Mouse (Mus musculus): ENCODE data around the gene Orai3.

GRCm38 (mm10) chr7:127745251-127745651 lies 24.4 kb upstream of the Orai3 start:
- no peak for TF ChIP-seq CTCF (IDR thresholded peaks at IDR 0.05; ENCODE audit: low read depth, low read length)
- no peak for TF ChIP-seq POLR2A (IDR thresholded peaks at IDR 0.05; ENCODE audit: extremely low read depth, insufficient read depth, low read length)
